19 mouse cellular contexts compared by ENCODE assay signal in the genomic region with DNA sequence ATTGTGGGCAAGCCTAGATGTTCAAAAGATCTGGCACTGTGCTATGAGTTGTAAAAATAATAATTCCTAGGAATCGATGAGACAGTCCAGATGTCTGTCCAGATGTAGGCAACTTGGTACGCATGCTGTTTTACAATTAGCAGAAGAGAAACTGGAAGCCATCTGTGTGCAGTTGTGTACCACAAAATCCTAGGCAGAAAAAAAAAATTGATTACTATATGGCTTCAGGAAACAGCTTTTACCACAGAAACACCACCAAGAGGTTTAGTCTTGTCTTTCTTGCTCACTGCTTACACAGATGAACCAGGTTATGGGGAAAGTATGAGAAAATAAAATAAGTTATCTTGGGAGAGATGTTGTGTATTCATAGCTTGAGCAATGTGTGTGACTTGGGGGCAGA.
"Had no signal": no experiment of that assay in that cellular context is flagged by ENCODE, and none has a peak within 500 bp of the region (broad histone marks: within the 10 kb centered on the region; RNA-seq: fewer than 3 reads in every experiment).

No protein-coding gene starts in this region.

- H3K4me1 ChIP-seq: limb, embryonic 12.5 days; limb, embryonic 15.5 days had no signal

- DNase-seq: kidney, adult 11 months; kidney, adult 8-10 months; kidney, postnatal 10 days; kidney, postnatal 36 days; lung, adult 18-20 months; midbrain, embryonic 14.5 days; right cerebral cortex, adult 18-20 months; right cerebral cortex, postnatal 14 days; right cerebral cortex, postnatal 4 days; thymus, adult 2 months; thymus, postnatal 25 days had no signal

- H3K4me3 ChIP-seq: kidney, embryonic 15.5 days; limb, embryonic 12.5 days; limb, embryonic 15.5 days; liver, embryonic 12.5 days; liver, embryonic 15.5 days had no signal

- H3K36me3 ChIP-seq: kidney, embryonic 15.5 days; limb, embryonic 12.5 days; limb, embryonic 15.5 days; liver, embryonic 12.5 days; liver, embryonic 15.5 days had no signal

- H3K4me2 ChIP-seq: kidney, embryonic 15.5 days; limb, embryonic 12.5 days; limb, embryonic 15.5 days; liver, embryonic 12.5 days; liver, embryonic 15.5 days; midbrain, embryonic 11.5 days had no signal

- H3K27ac ChIP-seq: kidney, embryonic 15.5 days; limb, embryonic 12.5 days; limb, embryonic 15.5 days; liver, embryonic 12.5 days; liver, embryonic 15.5 days; macrophage; stomach, postnatal 0 days had no signal

- H3K27me3 ChIP-seq: kidney, embryonic 15.5 days; limb, embryonic 12.5 days; limb, embryonic 15.5 days; liver, embryonic 15.5 days had no signal

- H3K9ac ChIP-seq: kidney, embryonic 15.5 days; limb, embryonic 12.5 days; limb, embryonic 15.5 days; liver, embryonic 12.5 days; liver, embryonic 15.5 days had no signal

- H3K9me3 ChIP-seq: kidney, embryonic 15.5 days; limb, embryonic 12.5 days; limb, embryonic 15.5 days; liver, embryonic 12.5 days; liver, embryonic 15.5 days had no signal

- ATAC-seq: liver, embryonic 12.5 days had no signal
